Mouse (Mus musculus) brain, embryonic 14.5 days (tissue): ENCODE data around the gene Map3k13. TPM values are rescaled to one million over a fixed set of nuclear protein-coding genes. Genes with fewer than 3 reads are reported as not detected.

Experiments used
- DNase-seq: peaks from one replicate; pipeline ENCODE4 v3.0.0-alpha.2; 2011; ENCODE audit warnings: low read depth
- CTCF ChIP-seq: fragments of 200-500 bp; IDR thresholded peaks from 2 replicates; pipeline ENCODE4 v1.5.1; 2012; ENCODE audit warnings: inconsistent platforms, mild to moderate bottlenecking, moderate library complexity, borderline replicate concordance; ENCODE audit not compliant: insufficient read depth, insufficient read length; ENCODE audit errors: extremely low read depth
- POLR2A ChIP-seq: fragments of 200-500 bp; IDR thresholded peaks from 2 replicates; pipeline ENCODE4 v1.6.1; 2012; ENCODE audit warnings: mild to moderate bottlenecking, inconsistent platforms, borderline replicate concordance; ENCODE audit not compliant: poor library complexity, insufficient read depth, insufficient read length, severe bottlenecking; ENCODE audit errors: extremely low read depth
- polyA plus RNA-seq: library from polyadenylated mRNA; depleted of rRNA; stranded (reverse); fragments of >200 nt; gene quantifications from 2 replicates; pipeline ENCODE4 v1.2.3, GENCODE M21; 2012

The Map3k13 gene
- polyA plus RNA-seq, 1 experiment, result 13.2 TPM

DNA sequence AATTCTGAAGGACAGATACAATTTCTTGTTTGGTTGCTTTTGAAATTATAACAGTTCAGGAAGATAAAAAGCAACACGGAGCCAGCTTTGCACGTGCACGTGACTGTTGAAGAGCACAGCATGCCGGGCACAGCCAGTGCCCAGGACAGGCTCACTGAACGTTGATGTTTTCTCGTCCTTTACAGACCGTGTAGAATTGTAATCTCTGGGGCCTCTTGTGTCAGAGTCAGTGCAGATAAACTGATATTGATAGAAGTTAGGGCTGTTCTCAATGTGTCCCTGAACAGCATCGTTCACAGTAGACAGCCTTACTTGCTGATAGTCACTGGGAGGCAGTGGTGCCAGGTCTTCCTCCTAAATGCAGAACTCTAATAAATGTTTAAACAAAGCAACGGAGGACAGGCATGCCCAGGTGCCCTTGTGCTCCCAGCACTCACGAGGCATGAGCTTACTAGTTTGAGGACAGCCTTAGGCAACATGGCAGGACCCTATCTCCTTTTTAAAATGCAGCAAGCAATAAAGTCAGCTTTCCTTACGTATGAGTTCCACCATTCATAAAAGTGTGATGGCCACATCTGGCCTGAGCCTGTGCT is 71.9 kb downstream of the Map3k13 start:
- no peak for DNase-seq
- TF ChIP-seq POLR2A, result no peak
- no peak for TF ChIP-seq CTCF

DNA sequence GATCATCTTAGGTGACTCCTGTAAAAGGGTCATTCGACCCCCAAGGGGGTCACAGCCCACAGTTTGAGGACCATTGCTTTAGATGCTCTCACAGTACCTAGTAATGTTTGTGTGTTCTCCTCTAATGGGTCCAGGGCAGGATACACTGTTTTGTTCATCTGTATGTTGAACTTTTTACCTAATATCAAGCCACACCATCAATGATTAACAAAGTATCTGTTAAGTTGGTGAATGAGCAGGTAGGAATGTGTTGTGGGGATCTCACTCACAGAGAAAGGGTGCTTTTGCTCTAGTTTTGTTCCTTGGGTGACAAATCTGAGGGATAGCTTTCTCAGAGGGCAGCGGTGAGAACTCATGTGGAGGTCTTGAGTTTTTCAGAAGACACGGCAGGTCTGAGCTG is 73.6 kb downstream of the Map3k13 start:
- TF ChIP-seq POLR2A (no peak), CTCF (no peak)
- no peak for DNase-seq

DNA sequence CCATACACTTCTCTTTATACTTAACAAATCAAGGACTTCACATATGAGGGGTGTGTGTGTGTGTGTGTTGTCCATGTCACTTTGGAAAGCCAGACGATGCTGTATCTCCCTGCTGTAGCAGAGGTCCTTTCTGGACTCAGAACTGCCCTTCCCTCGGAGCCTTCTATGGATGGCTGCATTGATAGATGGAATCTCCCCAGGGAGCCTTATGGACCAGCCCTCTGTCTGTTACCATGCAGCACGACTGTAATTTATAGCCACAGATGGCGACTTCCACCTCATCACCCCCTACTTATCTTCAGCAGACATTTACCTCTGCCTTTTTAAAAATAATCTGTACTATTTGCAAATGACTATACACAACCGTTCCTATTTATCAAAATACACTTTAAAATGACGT is 74.5 kb downstream of the Map3k13 start:
- DNase-seq, result no peak

DNA sequence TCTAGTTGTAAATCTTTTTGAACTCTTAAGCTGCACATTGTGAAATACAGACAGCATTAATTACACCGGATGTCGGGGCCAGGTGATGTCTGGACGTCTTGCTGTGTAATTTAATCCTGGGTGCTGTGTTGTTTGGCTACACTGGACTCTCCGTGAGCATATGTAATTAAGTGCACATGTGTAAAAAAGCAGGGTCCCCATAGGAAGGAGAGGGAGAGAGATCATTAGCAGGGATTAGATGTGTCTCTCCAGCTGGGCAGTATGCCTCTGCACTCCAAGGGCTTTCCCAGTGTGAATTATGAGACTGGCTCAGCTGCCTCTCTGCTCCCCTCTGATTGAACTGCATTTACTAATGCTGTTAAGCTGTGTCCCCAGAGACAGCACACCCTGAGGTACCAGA is 75.7 kb downstream of the Map3k13 start:
- peak; percentile 81 for DNase-seq

More for the DNA sequence above, 74.5 kb downstream of the Map3k13 start:
- TF ChIP-seq CTCF (no peak), POLR2A (no peak)

DNA sequence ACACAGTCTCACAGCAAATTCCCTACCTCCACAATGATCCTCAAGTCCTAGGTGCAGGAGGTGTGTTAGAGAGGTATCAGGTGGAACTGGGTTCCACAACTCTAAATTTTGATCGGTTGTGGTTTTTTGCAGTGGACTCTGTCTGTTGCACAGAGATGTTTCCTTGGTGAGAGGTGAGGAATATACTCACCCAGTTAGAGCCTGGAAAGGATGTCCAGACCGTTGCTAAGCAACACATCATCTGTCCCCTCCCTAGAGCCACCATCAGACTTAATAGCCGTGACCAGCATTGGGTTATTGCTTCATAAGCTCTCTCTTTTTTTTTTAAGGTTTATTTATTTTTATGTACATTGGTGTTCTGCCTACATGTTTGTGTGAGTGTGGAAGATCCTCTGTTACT is 83.6 kb downstream of the Map3k13 start:
- DNase-seq, result no peak
- no peak for TF ChIP-seq CTCF
- TF ChIP-seq POLR2A, result no peak

More for the DNA sequence above, 75.7 kb downstream of the Map3k13 start:
- TF ChIP-seq CTCF (no peak), POLR2A (no peak)

DNA sequence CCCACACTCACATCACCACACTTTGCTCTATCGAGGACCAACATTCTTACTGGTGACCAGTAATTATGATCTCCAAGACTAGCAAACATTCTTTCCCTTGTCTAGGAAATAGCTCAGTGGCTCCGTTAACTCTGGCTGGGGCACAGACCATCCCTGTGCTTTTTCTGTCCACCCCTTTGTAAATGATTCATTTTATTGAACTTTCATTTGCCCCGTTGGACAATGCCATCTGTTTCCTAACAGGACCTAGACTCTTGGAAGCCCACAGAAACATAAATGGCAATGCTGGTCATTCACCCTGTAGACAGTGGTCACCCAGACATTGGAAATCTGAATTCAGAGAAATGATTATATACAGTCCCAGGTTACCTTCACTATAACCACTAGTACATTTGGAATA is 84.7 kb downstream of the Map3k13 start:
- no peak for TF ChIP-seq POLR2A
- no peak for TF ChIP-seq CTCF

DNA sequence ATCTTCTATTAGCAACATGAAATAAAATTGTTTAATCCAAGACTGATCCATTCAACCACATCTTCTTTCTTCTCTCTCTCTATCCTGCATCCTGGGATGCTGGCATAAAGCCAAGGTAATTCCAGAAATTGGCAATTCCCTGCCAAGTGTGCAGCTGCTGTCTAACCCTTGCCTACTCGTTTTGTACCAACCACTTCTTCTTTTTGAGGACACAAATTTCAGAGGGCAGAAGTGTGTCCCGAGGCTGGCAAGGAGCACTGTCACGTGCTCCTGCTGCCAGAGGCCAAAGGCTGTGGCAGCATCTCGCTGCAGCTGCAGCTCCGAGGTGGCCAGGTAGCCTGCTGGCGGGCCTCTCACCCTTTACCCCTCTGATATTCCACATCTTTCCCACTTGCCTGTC is 87.0 kb downstream of the Map3k13 start:
- peak; percentile 94 for DNase-seq
- no peak for TF ChIP-seq CTCF
- no peak for TF ChIP-seq POLR2A

More for the DNA sequence above, 84.7 kb downstream of the Map3k13 start:
- DNase-seq, result no peak

DNA sequence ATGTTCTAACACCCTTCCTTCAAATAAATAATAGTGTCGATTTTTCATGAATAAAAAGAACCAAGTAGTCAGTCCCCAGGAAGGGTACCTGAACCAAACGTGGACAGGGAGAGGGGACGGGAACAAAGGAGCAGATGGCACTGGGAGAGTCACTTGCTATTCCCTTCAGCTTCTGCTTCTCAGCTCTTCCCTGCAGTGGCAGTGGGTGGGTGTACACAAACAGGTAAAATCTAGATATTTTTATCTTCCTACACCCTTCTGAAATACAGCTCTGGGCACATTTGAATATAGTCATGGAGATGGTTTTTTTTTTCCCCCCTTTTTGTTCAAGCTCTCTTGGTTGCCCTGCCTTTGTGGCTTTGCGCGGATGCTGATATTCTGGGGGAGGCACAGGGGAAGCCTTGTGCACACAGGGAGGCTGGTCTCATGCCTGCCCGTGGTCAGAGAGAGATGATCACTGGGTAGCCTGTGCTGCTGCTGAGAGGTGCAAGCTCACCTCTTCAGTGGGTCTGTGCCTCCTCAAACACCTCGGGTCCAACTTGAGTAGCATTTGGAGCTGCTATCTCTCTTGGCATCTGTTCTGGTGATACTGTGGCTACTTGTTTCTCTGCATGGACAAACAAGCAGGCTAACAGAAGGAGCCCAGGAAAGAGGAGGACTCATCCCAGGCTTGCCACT is 87.6 kb downstream of the Map3k13 start:
- TF ChIP-seq CTCF (no peak), POLR2A (no peak)
- no peak for DNase-seq

DNA sequence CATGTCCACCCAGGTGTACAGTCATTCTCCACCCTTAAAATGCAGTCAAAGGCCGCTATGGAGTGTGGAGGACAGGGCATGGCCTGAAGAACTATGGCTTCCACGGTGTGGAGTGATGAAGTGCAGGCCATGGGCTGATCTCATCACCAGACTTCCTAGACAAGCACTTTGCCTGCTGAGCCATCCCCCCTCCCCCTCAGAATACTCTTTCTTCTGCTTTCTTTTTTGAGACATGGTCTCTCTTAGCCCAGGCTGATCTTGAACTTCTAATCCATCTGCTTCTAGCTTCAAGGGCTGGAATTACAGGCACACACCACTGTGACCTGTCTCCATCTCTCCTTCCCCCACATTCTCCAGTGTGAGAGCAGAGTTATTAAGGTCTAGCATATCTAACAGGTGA is 93.5 kb downstream of the Map3k13 start:
- DNase-seq, result no peak
- TF ChIP-seq CTCF (no peak), POLR2A (no peak)

DNA sequence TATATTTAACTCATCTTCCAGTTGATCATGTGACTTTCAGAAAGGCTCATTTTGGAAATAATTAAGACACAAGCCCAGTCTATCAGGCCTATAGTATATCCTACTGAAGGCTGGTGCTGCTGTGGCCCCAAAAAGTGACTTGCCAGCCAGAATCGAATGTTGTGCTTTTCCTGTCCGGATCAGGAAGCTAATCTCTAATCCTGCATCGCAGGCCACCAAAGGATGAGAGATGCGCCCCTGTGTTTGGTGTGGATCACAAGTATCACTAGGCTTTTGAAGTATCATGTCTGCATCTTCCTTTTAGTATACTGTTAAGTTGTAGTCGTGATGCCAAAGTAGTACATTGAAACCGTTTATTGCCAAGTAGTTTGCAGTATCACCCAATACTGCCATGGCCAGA is 99.7 kb downstream of the Map3k13 start:
- TF ChIP-seq CTCF (no peak), POLR2A (no peak)
- no peak for DNase-seq

DNA sequence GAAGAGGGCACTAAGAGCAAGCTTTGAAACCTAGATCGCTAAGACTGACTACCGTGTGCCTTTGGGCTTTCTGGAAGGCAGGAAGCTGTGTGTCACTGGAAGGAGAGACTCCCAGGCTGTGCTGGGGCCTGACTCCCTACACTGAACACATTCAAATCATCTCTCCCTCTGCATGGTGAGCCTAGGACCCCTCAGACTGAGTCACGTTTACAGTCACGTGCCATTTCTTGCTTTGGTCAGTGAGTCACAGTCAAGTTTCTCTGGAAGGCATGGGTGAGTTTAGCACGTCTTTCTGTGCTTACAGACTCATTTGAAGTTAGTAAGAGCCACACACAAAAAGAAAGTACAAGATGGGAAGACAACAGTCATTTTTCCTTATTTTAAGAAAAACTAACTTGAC is 107.1 kb downstream of the Map3k13 start:
- DNase-seq, result no peak
- TF ChIP-seq POLR2A (no peak), CTCF (no peak)

DNA sequence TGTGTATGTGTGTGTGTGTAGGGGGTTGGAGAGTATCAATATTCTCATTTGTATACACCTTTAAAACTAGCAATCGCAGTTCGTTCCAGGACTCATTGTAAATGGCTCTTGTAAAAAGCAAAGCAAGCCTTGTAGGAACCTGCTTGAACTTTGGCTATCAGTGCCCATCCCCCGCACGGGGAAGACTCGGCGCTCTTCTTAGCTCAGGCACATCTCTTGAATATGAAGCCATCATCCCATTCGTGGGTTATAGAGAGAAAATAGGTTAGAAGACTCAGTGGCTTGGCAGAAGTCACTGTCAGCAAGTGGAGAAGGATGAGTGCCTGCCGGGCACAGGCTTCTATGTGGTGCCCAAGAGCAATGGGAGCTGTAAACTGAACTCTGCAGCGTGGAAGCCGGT is 110.5 kb downstream of the Map3k13 start:
- TF ChIP-seq POLR2A (no peak), CTCF (no peak)
- no peak for DNase-seq
